Mouse (Mus musculus): ENCODE measurements around the gene Lancl1.

DNA sequence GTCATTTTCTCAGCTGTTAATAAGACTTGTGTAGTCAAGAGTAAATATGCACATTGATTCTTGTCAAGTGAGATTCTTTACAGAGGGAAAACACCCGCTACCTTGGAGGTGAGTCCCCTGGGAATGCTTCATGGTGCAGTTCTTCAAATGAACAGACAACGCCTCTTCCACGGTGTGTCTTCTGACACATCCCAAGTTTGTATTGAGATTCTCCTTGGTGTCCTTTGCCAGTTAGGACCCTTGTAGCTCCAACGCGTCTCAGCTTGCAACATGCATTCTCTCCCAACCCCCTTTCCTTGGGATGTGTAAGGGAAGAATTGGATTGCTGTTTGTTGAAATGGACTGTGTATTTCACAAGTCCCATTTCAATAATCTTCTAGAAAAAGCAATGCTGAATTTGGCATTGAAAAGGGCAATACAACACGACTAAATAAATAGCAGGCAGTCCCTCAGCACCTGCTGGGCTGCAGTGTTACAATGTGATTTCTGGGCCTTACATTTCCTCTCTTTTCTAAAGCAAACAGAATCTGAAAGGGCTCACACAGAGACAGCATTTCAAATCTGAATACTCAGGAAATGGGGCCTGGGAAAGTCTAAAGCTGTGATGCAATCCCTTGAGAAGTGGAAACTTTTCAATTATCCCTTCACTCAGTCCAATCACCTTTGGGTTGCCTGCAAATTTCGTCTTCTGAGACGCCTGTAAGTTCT, 78.0 kb downstream of the Lancl1 start:
- TF ChIP-seq POLR2A (IDR thresholded peaks at IDR 0.05; ENCODE audit: control insufficient read depth, extremely low read depth, insufficient read depth, low read length, poor library complexity): no peak
- TF ChIP-seq CTCF (IDR thresholded peaks at IDR 0.05; ENCODE audit: borderline replicate concordance, control insufficient read depth, extremely low read depth, insufficient read depth, low read length, poor library complexity): no peak
